Mouse (Mus musculus) liver, postnatal 0 days (tissue): ENCODE results near the gene Pkdcc.

Source experiments
- CTCF ChIP-seq: sonication (generic); IDR thresholded peaks from 2 replicates; pipeline ENCODE4 v1.5.1; 2016; ENCODE audit warnings: antibody characterized with exemption, low read depth
- EP300 ChIP-seq: IDR thresholded peaks from 2 replicates; pipeline ENCODE4 v1.6.1; 2016; ENCODE audit warnings: antibody characterized with exemption, low read depth, mild to moderate bottlenecking

DNA sequence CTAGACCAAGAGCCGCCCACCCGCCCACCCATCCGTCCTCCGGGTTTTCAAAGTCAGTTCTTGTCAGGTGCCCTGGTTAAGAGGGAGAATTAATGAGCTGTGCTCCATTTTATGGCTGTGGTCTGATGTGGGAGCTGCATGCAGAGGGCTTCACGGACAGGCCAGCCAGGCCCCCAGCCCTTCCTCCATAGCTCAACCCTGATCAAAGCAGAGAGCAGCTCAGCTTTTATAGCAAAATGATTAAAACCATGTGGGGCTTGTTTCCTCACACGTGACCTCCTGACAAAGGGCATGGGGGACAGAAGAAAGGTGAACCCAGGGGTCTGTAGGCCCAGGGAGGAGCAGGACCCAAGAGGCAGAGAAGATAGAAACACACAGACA lies 36.0 kb upstream of the Pkdcc start:
- TF ChIP-seq EP300 (no peak), CTCF (no peak)
